Mouse (Mus musculus) urinary bladder, postnatal 14 days (tissue): Measurements from ENCODE around the gene Naaladl2.
"Not testable (repeated sequence)": the region's sequence is repeated elsewhere in the genome, so short reads cannot be mapped to it uniquely, and the experiment has no call there.

Experiments used
- DNase-seq: peaks from one replicate; pipeline ENCODE4 v3.0.0; 2021; ENCODE audit warnings: low spot score

Naaladl2 gene

DNA sequence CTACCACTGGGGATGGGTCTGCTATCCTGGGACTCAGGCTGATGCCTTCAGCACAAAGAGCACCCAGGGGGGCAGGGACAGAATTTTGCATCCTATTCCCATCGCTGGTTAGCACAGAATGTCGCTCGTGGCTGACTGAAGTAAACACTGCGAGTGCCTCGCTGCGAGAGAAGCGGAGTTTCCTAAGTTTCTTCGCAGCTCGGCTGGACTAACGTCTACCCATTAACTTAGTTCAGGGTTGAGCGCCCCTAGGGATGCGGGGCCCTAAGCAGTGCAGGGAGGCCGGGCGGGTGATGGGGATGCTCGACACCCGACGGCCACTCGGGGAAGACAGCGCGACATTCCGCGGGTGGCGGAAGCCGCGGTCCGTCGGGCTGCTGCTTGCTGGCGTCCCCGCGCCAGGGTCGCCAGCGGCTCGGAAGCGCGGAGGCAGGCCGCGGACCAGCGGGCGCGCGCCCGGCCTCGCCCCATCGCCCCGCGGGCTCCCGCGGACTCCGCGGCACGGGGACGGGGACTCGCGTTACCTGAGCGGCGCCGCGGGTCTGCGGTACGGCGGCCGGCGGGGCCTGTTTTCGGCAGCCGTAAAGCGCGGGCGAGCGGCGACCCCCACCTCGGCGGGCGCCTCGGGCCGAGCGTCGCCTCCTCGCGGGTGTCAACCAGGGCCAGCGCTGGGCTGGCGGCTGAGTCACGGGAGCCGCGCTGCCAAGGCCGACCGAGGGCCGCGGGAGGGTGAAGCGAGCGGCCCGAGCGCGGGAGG is at the start of gene Naaladl2:
Naaladl2 (minus strand) TSS at position 707 of the 757 bp plus-strand sequence.
- peak; percentile 52 for DNase-seq

DNA sequence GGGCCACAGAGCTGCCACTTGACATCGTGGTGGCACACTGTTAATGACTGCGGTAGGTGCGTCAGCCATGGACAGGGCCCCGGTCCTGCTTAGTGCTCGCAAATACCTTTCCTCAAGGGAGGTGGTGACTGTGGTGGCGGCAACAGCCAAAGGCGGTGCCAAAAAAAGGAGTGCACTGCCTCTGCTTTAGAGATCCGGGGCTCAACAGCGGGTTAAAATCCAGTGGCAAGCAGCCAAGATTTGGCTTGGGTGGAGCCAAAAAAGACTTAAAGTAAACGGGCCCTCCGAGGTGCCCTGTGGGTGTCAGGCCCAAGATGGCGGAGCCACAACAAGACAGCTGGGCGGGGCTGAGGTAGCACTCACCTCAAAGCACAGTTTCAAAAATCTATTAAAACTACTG is 7.7 kb upstream of the Naaladl2 start:
- no peak for DNase-seq

DNA sequence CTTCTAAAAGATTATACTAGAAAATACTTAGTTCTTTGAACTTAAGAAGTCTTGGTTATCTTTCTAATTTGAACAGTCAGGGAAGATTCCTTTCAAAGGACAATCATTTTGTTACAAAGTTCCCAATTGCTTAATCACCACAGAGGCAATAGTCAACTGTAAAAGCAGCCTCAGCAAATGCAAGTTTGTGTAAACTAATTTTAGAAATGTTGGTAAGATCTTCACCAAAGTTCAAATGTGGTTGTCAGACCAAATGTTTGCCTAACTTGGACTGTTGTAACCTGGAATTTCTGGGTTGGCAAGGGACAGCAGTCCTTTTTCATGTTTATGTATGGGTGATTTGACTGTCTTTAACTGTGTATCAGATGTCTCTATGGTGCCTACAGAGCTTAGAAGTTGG is 3.2 kb upstream of the Naaladl2 start:
- no peak for DNase-seq

DNA sequence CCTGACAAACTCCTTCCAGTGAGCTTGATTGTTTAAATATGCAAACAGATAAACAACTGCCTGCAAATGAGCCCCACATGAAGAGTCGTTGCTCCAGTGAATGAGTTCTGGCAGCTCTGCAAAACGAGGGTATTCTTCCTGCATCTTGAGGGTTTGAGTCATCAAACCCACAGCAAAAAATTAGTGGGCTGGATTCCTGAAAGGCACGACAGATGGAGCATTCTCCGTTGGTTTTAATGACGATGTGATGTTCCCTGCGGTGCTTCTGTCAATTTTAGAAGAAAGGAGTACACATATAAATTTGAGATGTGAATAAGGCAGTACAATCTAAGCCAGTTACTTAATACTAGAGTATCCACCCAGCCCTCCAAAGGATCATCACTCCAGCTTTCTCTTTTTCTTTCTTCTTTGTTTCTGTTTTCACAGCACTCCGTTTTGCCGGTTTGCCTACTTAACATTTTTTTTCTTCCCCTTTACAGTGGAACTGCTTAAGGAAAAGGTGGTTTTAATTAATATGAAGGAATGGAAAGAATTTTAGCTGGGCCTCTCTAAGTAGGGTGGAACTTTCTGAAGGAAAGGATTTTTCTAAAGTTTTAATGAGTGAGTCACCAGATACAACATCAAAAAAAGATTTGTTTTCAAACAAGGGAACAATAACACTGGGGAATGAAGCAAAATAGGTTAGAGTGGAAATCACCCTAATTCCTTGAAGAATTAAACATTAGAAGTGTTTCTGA is 1.1 kb upstream of the Naaladl2 start:
- peak; percentile 11 for DNase-seq

DNA sequence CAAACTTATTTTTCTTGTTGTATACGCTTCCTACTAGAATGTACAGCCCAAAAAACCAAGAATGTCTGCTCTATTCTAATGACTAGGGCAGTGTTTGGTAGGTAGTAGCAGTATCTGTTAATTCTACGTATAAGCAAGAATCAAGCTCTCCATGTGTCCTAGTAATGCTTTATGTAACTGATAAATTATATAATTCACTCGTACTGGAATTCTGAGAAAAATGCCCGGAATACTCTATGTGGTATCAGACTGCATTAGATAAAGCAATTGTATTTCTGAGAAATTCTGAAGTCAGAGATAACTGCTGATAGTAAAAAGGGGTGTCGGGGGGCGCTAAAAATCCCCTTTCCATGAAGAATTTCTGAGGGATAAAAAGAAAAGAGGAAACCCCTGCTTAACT is 950 bp downstream of the Naaladl2 start:
- DNase-seq, result no peak

DNA sequence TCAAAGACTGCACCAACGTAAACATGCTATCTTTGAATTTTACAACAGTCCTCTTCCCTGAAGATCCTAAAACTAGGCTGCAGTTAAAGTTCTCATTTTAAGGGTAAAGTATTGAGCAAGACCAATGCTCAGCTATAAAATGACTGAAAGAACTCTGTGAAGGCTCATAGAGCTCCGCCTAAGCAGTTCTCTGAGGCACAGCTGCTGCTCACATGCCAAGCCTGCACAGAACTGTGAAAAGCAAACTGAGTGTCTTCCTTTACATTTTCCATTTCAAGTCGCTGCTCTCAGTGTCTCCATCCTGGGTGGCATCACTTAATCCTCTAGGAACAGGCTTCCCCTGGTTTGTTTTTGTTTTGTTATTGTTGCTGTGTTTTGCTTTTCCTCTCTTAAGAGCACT is 12.2 kb downstream of the Naaladl2 start:
- no peak for DNase-seq

DNA sequence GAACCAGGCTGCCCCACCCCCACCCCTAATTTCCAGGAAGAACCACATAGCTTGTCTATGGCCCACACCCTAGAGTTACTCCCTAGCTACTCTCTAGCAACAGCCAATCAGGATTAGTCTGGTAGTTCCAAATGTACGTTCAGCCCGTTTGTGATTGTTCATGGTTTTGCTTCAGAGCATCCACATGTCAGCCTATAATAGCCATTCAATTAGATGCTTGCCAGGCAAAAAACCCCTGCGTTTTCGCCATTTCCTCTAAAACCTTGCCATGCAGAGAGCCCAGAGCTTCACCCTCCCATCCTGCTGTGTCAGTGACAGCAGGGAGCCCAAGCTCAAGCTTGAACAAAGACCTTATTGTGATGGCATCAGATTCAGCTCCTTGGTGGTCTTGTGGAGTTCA is 16.2 kb downstream of the Naaladl2 start:
- DNase-seq, result no peak

DNA sequence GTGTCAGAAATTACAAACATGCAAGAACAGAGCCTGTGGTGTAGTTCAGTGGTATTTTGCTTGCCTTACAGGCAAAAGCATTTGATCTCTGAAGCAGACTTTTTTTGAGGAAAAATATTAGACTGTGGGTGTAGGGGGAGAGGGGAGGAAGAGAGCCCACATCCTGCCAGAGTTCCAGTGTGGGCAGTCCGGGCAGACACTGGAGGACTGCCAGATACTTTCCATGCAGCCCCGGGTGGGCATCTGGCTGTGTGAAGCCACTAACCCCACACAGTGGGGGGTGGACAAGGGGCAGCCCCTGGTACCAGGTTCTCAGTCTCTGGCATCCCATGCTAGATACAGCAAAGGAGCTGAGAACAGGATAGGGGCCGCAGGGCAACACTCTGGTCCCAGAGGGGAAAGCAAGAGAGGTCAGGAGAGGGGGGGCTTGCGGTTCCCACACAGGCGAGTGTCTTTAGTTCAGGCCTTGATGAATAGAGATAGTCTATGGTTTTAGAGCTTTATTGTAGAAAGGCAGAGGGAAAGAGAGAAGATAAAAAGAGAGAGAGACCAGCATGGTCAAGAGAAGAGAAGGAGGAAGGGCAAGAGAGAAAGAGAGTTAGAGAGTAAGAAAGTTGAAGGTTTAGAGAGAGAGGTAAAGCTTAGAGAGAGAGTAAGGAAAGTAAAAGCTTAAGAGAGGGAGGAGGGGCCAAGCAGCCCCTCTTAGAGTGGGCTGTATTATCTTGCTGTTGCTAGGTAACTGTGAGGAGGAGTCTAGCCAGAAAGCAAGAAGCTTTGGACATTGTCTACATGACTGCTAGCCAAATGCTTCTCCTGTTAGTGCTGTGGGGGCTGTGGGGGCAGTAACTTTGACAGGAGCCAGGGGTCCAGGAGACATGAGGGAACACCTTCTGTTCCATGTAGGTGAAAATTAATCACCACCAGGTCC is 18.9 kb downstream of the Naaladl2 start:
- no peak for DNase-seq

DNA sequence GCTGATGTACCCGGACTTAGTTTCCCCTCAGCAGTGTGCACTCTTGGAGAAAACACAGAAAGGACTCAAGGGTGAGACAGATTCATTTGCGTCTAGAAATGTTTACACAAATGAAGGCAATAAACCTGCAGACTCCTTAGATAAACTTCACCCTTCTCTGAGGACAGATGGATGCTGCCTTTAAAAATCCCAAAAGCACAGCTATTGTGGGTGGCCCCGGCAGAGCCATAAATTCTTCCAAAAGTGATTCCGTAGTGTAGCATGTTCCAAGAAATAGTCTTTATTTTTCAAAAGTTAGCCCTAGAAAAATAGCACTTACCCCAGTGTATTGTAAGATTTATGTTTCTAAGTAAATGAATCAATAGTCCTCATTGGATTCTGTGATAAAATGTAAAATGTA is 31.0 kb downstream of the Naaladl2 start:
- DNase-seq, result no peak

DNA sequence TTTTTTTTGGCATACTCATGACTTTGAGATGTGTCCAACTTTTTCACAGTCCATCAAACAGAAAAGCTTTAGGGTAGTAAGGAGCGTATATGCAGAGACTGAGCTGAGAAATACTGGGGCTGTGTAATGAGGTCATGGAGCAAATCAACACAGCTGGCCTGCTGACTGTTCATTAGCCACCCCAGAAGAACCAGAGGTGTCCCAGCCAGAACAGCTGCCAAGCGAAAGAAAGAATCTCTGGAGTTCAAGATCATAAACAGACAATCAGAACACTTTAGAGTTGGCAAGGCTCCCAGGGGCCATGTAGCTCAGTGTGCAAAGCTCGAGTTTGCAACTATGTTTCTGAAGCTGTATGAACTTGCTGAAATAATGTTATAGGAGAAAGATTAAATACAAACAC is 35.1 kb downstream of the Naaladl2 start:
- DNase-seq, result no peak

DNA sequence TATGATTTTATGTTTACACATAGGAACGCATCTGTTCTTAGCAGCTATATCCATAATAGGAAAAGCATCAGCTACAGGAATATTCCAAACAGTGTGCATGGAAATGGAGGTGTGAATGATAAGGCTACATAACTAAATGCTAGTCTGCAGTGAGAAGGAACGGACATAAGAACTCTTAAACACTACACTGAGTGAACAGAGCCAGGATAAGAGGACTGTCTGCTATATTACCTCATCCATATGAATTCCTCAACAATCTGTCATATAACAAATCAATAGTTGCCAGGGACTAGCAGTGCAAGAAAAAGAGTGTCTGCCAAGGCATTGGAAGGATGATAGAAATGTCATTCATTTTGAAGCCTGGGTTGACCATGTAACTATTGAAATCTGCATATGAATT is 51.1 kb downstream of the Naaladl2 start:
- DNase-seq, result no peak

DNA sequence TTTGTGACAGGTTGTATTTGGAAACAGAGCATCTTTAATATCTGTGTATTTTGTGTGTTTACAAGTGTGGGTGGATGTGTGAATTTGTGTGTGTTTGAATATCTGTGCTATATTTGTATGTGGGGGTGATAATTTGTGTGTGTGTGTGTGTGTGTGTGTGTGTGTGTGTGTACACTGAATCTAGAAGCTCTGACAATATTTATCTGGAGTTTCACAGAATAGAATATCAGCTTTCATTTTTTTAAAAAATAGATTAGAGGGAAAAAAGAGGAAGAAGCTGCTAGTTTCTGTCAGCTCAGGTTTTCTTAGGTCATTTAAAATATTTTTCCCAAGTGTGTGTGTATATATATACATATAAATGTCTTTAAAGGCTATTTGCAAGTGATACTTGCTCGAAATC is 68.3 kb downstream of the Naaladl2 start:
- no peak for DNase-seq

DNA sequence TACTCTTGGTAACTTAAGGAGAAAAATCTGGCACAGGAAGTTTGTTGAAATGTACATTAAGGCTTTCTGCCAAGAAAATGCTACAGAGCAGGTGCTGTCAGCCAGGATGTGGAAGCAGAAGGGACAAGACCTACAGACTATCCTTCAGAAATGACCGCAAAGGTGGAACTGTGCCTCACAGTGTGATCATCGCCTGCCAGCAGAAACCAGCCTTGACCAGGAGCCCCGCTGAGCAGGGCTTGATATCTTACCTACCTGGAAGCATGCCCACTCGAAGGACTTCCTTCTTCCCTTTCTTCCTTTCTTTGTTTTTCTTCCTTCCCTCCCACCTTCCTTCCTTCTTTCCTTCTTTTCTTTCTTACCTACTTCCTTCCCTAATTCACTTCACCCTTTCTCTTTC is 69.8 kb downstream of the Naaladl2 start:
- DNase-seq, result no peak

DNA sequence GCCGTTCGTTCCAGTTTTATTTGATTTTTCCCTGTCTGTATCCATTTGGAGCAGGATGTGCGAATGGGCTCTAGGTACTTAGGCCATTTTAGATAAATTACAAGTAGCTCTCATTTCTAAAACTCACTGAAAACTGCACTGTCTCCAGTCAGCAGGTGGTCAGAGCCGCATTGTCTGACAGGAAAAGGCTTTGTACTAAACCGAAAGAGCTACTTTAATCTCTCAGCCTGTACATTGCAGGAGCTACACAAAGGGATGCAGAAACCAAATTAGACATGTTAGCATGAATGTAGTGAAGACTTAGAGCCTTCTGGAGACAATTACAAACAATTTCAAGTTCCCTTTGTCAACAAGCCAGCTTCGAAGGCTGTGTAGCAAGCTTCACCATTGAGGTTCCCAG is 70.2 kb downstream of the Naaladl2 start:
- no peak for DNase-seq

DNA sequence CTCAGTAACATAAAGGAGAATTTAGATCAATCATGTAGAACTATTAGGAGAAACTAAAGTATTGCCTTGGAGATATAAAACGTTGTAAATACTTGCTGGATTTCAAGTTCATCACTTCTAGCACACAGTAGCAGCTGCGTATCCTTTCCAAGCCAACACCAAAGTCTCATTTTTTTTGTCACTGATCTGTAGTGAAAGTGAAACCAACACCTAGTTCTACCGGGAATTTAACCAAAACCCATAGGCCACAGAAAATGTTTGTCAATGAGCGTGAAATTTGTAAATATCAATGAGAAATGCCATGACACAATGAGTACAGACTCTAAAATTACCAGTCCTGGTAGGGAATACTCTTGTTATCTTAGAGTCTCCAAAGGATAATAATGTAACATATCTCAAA is 80.8 kb downstream of the Naaladl2 start:
- DNase-seq, result no peak

DNA sequence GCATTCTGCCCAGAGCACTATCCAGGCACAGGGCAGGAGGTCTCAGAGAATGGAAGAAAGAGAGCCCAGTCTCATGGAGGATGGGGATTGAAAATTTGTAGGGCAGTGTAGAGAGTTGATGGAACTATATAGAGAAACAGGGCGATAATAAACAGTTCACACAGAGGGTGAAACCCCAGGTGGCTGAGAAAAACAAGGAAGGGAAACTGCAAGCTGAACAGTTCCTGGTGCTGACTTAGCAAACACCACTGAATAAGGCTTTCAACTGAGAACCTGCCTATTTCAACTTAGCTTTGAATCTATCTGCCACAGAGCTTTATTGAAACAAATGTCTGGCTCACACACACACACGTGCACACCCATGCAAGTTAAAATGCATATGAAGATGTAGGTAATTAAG is 91.1 kb downstream of the Naaladl2 start:
- no peak for DNase-seq

DNA sequence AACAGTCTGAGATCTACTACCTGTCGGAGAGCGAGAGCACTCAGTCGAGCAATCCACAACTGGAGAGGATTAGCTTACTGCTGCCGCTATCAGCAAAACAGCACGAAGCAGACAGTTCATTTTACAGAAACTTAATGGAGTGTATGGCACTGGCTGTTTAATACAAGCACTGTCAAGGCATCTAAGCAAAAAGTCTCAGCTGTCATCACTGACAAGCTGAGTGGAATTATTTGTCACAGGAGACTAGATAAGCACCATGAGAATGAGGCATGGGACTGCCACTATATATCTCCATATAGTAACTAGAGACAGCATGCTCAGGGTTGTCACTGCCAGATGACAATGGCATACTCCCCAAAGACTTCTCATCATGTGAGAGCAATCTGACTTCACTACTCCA is 124.1 kb downstream of the Naaladl2 start:
- no peak for DNase-seq

DNA sequence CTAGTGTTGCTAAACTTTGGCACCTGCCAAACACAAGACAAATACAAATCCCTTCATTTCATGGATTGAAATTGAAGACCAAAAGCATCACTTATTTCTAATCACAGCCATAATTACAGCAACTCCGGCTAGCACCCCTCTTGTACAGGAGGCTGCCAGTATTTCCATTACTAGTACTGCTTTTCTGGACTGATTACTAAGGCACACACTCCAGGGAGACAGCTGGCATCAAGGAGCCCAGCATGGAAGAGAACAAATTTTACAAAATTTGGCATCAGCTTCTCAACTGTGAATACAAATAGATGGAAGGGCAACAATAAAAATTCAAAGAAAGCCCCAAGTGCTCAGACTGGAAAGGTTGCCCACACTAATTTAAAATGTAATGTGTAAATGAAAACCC is 133.3 kb downstream of the Naaladl2 start:
- DNase-seq, result no peak

DNA sequence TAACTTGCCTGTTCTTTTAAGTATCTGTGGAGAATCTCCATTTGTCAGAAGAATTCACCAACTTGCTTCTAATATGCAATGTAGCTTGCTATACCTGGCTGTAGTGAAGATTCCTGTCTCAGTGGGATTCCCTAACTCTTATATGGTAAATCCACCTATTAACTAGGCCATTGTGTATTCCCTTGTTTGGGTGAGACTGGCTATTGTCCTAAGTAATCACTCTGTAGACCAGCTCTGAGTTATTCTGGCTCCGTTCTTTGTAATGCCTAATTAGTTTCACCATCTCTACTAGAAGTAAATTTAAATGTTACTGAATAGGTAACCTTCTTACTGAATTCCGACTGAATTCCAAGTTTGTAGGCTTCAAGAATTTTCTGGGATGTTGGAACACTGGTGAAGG is 137.3 kb downstream of the Naaladl2 start:
- DNase-seq, result not testable (repeated sequence)

DNA sequence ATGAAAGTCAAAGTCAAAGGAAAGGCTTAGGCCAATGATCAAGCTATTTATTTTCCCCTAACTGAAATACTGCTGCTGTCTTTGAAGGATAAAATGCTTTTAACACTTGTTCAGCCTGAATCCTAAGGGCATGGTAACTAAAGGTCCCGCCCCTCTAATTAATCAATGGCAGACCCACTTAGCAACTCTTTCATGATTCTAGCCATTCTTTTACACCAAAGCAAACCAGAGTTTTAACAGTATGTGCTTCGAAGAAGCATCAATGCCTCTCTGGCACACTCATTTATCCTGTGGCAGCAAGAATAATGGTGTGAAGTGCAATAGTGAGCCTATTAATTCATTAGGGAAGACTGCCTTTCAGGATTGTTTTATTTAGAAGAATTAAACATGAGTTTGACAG is 151.5 kb downstream of the Naaladl2 start:
- no peak for DNase-seq

DNA sequence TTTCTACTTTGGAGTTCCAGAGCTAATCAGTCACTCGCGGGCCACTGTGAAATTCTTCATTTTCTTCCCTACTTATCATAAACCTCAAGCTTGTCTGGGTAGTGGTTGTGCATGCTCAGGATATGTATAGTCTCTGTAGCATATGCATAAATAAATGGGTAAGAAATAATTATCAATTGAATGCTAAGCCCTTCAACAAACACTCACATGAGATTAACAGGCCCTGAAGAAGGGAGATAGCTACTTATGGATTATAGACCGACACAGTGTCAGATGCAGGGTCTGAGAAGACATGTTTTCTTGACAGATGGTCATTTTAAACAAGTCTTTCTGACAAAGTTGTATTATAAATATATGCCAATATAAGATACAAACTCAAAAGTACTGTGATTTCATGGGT is 152.0 kb downstream of the Naaladl2 start:
- no peak for DNase-seq

DNA sequence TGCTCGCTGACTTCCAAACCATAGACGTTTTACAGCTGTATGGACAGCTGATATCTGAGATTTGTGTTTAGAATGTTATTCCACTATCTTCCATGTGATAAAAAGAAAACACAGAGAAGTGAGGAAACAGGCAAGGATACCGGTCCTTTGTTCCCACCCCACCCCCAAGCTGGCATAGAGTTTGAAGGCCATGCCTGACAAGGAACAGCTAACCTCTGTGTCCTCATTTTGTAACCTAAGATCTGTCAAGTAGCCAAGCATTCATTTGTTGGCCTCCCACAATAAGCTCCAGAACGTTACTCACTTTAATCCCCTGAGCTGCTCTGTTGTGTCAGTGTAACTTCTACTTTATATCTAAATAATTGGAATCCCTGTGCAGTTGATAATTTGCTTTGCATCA is 161.9 kb downstream of the Naaladl2 start:
- DNase-seq, result no peak

DNA sequence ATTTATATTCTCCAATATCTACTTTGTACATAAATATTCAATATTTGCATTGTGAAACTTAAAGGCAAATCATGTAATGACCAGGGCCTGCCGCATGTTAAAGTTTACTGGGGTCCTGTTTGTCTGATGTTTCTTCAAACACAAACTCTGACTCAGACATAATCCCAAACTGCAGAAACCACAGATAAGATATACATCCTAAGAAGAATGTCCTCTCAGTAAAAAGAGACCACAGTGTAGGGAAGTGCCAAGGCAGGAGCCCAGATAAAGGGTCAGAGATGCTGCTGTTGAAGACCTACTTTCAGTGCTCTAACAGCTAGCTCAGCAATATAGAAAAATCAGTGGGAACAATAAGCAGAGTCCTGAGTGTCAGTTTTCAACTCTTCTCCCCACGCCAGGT is 201.9 kb downstream of the Naaladl2 start:
- DNase-seq, result no peak
